Mouse (Mus musculus) spleen, adult 2 months (tissue): Measurements from ENCODE around the gene Sertad3.
A peak's percentile ranks its signal among the peaks of the same experiment; 100 is the strongest.

Source experiments
- CTCF ChIP-seq: fragments of 200-500 bp; IDR thresholded peaks from 2 replicates; pipeline ENCODE4 v1.5.1; 2011; ENCODE audit warnings: mild to moderate bottlenecking, inconsistent platforms; ENCODE audit not compliant: insufficient read depth, insufficient read length, insufficient replicate concordance; ENCODE audit errors: extremely low read depth
- POLR2A ChIP-seq: fragments of 200-500 bp; IDR thresholded peaks from 2 replicates; pipeline ENCODE4 v1.6.1; 2011; ENCODE audit warnings: low read depth, low read length, inconsistent platforms

GRCm38 (mm10) chr7:27490543-27491329 lies 17.2 kb downstream of the Sertad3 start:
- TF ChIP-seq POLR2A (no peak; the same call in 1 of the 2 replicates), CTCF (peak; percentile 67; the same call in 1 of the 2 replicates)
